Mouse (Mus musculus) spleen, adult 18-20 months (tissue): ENCODE data around the gene Ftl1.

Experiments used
- DNase-seq, 2 experiments: peaks; one replicate each; pipeline ENCODE4 v3.0.0; 2022; ENCODE audit warnings: mixed read lengths in 2 of 2

The Ftl1 gene

DNA sequence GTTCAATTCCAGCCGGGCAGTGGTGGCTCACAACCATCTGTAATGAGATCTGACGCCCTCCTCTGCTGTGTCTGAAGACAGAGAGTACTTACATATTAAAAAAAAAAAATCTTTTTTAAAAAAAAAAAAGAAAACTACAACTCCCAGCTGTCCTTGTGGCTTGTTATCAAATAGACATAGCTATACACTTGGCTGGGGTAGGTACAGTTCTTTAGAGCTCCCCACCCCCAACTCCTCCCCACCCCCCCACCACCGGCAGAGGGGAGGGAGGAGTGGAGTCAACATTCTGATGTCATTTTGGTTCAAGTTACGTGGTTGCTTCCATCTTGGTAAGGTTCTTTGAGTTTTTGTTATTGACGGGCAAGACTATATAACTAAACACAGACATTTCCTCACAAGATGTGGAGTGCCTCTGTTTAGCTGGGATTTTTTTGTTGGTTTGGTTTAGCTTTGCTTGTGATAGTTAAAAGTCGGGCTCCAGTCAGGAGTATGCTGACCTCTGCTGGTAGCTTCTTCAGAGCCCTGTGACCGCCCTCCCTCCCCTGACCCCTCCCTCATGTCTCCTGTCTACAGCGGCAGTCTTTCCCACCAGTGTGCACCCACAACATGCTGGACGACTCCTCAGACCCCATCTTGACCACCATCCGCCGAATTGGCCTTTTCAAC, 12.2 kb downstream of the Ftl1 start:
- DNase-seq = no peak

DNA sequence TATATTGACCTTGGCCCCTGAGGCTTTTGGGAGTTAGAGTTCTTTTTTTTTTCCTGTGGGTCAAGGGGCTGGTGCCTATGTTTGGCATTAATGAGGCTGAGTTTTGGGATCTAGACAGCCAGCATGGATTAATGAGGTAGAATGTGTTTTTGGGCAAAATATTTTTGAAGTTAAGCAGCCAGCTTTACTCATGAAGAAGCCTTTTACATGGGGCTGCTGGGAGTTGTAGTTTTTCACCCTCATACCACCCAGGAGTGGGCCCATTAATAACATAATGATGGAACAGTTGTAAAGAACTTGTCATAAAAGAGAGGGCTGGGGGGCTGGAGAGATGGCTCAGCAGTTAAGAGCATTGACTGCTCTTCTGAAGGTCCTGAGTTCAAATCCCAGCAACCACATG, 13.1 kb downstream of the Ftl1 start:
- DNase-seq = no peak

DNA sequence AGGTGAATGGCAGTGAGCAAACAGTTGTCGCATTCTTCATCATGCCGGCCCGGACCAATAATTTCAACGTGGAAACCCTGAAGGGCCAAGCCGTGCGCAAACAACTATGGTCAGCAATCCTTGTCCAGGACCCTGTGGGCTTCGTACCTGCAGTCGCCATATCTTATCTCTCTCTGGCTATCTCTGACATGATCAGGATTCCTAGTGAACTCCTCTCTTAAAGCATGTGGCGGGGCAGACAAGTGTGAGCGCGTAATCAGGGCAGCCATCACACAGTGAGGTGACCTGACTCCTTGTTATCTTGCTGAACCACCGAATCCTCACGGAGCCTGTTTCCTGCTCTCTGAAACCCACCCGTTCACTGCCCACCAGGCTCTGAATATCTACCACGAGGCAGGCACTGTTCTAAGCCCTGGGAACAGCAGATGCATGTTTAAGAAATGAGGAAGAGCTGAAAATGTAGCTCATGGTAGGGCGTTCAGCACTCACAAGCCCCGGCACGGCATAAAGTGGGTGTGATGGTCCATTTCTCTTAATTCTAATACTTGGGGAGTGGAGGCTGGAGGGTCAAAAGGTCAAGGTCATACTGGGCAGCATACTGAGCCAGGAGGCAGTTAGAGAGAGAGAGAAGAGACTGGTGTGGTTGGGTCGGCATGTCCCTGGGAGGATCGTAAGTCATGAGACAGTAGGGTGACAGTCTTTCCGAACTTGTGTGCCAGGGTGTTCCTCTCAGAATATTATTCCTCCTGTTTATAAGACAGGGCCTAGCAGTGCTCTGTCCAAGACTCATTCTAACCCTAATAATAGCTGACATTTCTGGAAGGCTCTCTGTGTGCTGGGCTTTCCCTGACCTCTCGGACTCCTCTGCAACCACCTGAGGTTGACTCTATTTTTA, 15.9 kb downstream of the Ftl1 start:
- no peak for DNase-seq

DNA sequence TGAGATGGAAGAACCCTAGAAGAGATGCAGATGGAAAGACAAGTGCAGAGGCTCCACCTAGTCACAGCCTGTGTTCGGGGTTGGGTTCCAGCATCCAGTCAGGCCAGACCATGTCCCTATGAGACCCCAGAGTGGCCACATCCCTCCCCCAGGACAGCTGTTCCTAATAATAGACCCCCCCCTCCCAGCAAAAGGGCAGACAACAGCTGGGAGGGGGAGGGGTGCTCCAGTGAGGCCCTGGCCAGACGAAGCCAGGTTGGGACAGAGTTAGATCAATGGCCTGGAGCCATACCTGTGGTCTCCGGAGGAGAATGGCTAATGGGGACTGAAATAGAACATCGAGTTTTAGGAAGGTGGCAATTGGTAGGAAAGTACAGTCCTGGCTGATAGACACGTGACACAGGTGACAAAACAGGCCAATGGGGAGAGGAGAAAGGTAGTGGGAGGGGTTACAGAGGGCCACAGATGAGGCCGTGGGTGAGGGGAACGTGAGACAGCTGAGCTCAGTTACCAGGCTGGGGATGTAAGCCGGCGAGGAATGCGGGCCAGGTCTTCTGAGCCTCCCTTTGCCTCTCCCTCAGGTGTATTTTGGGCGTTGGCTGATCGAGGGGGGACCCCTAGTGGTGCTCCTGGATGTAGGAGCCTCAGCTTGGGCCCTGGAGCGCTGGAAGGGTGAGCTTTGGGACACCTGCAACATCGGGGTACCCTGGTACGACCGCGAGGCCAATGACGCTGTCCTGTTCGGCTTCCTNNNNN, 22.0 kb downstream of the Ftl1 start, which contains the start of gene Ruvbl2:
Gene Ruvbl2, minus strand, starts transcription at position 576 of the 756 bp plus-strand sequence.
- DNase-seq = no peak

DNA sequence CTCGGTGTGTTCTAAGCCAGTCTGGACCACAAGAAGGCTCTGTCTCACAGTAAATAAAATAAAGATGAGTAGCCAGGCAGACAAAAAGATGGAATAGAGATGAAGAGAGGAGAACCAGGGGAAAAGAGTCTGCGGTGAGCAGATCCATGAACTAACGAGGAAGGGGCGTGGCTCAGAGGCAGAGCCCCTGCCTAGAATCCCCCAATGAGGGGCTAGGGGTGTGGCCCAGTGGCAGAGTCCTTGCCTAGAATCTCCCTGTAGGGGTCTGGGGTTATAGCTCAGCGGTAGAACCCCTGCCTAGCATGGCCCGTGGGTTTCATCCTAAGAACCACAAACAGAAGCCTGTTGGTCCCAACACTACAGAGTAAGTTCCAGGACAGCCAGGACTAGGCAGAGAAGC, 22.6 kb downstream of the Ftl1 start:
- DNase-seq = no peak

DNA sequence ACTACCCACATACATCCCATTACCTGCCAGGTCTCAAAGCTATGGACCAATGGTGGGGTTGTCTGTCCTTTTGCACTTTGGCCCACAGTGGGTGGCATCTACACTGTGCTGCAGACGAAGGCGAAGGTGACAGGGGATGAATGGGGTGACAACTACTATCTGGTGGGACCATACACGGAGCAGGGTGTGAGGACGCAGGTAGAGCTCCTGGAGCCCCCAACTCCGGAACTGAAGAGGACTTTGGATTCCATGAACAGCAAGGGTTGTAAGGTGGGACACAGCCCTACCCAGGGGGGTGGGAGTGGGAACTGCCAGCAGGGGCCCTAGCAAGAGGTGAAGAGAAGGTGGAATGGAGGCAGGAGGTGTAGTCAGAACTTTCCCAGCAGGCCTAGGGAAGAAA, 23.2 kb downstream of the Ftl1 start:
- DNase-seq = no peak

DNA sequence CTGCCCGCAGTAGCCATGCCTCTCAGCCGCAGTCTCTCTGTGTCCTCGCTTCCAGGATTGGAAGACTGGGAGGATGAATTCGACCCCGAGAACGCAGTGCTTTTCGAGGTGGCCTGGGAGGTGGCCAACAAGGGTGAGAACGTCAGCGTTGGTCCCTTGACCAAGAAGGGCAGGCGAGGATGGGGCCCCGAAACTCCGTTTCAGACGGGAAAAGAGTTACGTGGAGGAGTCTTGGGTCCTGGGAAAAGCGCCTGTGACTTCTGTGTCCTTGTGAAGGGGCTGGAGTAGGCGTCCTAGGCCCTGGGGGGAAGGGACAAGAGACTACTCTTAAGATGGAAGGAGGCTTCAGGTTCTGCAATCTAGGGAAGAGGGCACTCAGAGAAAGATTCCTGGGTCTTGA, 24.6 kb downstream of the Ftl1 start:
- DNase-seq = no peak

DNA sequence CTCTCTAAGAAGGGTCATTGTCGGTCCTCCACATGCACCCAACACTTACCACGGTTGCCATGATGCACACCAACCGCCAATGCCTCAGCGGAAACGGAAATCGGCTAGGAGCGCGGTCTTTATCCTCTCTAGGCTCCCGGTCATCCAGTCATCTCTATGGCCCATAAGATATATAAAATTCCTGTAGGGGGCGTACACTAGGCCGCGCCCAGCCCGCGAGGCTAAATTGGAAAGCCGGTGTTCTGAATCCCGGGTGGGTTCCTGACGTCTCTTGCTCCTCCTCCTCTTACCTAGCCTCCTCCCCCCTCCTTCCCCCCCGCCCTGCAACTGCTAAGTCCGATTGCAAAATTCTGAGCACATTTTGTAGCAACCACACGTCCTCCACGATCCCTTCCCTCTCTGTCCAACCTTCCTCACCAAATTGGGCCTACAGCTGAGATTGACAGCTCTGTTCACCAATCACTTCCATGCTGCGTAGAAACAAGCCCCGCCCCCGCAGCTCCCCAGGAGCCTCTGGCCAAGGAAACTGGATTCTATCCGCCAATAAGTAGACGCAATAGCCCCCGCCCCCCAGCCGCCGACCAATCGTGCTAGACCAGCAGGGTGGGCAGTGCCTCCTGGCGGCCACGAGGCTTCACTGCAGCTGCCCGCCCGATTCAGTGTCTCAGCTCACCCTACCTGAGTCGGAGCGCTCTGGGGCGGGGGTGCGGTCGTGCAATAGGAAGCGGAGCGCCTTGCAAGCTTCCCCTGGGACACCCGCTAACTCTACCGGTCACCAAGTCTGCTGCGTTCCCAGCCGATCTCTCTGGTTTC, 25.3 kb downstream of the Ftl1 start, which contains the start of gene Gys1:
Gene Gys1, plus strand, starts transcription at position 642 of the 813 bp plus-strand sequence.
- peak; percentile 100 for DNase-seq

DNA sequence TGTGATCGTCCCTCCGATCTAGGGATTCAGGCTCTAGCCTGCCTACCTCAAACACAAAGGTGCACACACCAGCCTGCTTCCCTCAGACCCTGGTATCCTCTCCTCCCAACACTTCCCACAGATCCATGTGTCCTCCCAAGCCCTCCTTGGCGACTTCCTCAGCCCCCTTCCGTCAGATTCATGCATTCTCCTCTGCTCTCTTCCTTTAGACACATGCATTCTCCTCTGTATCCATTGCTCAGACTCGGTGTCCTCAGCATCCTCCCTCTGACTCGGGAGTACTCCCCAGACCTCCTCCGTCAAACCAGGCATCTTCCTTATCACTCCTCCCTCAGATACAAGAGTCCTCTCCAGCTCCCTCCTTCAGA, 25.9 kb downstream of the Ftl1 start:
- DNase-seq = no peak

DNA sequence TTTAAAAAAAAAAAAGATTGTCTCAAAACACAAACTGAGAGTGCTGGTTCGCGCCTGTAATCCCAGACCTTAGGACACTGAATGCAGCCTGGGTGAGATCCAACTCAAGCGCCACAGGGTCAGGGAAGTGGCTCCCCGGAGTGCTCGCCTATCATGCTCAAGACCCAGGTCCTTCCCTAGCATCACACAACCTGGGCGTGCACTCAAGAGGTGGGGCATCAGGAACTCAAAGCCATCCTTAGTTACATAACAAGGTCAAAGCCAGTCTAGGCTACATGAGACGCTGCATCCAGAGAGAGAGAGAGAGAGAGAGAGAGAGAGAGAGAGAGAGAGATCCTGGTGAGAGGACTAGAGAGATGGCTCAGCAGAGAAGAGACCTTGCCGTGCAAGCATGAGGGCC, 33.1 kb downstream of the Ftl1 start:
- DNase-seq = no peak

DNA sequence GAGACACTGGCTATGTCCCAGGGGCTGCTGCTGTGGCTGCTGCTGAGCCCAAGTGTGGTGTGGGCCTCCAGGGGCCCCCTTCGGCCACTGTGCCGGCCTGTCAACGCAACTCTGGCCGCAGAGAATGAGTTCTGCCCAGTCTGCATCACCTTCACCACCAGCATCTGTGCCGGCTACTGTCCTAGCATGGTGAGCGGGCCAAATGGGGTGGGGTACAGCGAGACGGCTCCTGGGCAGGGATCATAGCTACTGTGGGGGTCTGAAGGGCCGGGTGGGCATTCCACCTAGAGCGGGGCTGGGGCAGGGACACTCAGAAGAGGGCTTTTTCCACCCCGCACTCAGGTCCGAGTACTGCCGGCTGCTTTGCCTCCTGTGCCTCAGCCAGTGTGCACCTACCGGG, 38.5 kb downstream of the Ftl1 start:
- no peak for DNase-seq

DNA sequence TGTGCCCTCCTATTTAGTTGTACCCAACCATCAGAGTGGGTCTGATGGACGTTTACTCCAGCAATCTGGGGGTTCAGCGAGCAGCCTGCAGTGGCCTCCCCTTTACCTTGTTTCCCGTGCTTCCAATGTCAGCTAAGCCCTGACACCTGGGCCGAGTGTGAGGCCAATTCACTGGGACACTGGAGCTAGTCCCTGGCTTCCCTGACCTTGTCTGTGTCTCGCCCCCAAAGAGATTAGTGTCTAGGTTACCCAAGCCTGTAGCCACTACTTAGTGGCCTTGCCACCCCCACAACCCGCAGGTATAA, 39.1 kb downstream of the Ftl1 start, which contains the start of gene Lhb:
Gene Lhb, plus strand, starts transcription at position 206 of the 305 bp plus-strand sequence.
- no peak for DNase-seq

DNA sequence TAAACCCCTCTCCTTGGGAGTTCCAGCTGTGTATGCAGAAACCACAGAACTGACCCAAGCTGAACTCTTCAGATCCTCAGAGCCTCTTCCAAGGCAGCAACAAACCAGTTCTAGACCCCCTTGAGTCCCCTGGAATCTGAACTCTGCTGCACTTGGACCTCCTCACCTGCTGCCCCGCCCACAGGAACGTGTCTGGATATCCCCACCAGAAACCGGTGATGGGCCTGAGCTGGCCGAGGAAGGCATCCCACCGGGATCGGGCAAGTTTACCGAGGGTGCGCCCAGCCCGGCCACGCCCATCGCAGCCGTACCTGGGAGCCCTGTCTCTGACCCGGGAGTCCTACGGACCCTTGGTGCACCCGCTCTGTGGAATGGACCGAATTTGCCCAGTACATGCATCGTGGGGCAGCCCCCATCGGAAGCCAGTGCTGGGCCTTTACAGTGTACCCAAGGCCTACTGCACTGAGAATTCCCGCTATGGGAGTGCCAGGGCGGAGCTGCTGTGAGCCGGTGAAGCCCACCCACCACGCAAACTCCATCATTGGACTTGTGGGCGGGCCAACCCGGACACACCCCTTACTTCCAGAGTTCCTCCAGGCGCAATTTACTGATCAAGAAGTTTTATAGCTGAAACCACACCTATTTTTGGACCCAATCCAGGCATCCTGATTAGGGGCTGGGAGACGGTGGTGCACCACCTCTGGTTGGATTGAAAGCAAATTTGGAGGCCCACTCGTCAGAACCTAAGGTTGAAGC, 39.6 kb downstream of the Ftl1 start:
- no peak for DNase-seq

DNA sequence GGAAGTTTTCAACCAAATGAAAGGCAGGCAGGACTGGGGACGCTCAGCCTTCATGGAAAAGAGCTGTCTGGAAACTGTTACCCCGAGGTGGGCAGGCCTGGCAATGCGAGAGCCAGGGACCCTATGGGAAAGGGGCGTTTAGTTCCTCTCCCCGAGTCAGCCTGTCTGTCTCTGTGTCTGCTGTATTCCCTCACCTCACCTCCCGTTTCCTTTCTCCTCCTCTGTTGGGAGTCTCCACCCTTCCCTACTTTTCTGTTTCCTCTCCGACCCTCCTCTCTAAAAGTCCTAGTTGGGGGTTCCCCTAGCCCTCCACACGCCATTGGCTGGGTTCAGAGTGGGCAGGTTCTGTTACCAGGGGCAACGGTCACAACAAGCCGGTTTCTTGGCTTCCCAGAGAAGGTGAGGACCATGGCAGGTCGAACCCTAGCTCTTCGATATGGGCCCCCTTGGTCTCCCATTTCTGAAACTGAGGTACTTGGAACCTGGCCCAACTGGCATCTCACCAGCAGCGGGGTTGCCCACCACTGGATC, 41.7 kb downstream of the Ftl1 start:
- DNase-seq = no peak

DNA sequence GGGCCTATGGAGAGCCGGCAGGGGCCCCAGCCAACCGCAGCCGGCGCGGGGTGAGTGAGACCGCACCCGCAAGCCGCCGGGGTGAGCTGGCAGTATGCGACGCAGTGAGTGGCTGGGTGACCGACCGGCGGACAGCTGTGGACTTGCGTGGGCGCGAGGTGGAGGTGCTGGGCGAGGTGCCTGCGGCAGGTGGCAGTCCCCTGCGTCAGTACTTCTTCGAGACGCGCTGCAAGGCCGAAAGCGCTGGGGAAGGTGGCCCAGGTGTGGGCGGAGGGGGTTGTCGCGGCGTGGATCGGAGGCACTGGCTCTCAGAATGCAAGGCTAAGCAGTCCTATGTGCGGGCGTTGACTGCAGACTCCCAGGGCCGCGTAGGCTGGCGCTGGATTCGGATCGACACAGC, 44.0 kb downstream of the Ftl1 start:
- no peak for DNase-seq

DNA sequence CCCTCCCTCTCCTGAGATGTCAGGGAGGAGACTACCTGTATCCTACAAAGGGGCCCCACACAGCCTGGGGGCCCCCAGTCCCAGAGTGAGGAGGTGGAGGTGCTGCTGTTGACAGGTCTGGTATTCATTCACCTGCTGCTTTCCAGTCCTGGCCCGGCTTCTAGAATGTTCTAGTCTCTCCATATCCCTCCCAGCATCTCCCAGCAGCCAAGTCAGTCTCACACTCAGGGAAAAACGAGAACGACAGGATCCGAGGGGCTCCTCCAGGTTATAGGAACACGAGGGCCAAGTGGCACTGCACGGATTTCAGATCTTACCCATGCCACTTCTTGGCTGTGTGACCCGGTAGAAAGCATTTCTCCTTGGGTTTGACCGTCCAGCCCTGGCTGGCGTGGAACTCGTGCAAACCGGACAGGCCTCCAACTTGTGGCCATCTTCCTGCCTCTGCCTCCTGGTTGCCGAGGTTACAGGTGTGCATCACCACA, 44.9 kb downstream of the Ftl1 start:
- no peak for DNase-seq

DNA sequence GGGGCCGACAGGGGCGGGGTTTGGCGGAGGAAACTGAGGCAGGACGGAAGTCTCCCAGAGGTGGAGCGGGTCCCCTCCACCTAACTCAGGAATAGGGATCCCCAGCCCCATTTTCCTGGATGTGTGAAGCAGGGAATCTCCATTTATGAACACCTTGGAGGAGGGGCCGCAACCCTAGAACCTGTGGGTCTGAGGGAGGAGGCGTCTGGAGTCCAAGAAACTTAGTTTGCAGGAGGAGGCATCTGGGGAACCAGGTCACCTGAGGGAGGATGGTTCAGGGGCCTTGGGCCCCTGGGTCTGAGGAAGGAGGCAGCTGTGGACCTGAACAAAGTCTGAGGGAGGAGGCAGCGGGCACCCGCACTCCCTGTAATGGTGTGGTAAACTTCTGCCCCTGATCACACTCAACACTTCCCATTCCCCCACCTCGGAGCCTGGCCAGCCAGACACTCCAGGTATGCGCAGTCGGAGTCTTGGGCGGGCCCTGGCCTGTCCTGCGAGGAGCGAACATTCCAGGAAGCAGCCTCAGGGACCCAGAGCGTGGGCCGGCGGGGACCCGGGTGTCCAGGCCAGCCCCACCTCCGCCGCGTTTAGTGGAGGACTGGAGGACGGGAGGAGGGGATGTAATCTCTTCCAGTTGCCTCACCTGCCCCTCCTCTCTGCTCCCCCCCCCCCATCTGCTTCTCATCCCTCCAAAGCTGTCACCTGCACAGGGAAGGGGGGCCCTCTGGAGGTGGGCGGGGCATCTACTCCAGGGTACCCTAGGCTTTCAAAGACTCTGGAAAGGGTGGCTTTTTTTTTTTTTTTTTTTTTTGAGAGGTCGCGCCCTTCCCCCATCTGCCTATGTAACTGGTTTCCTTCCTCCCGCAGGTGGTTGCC, 45.6 kb downstream of the Ftl1 start:
- DNase-seq = no peak

DNA sequence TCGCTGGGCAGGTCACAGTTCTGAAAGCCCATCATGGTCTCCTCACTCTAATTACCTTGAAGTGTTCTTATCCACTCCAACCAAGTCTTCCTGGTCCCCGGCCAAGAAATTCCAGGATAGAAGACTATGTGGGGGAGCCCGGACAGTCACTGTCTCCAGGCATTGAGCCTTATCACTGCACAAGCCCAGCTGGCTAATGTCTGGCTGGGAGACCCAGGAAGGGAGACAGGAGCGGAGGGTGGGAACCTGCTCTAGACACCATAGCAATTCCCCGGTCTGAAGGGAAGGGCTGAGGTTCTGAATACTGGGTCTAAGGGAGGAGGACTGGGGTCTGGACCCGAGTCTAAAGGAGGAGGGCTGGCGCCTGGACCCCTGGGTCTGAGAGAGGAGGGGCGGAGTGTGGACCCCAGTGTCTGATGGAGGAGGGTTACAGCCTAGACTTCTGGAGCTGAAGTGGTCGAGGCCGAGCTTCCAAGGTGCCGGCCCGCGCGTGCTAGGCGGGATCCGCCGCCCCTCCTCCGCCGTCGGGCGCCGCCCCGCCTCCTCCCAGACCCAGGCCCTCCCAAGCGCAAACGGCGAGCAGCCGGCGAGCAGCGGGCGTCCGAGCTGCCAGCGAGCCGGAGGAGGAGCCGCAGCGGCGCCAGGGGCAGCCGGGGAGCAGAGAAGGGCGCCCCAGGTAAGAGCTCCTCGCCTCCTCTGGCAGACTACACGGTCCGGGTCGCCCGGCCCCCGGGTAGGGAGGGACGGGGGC, 46.4 kb downstream of the Ftl1 start, which contains the start of gene Ntf5:
Gene Ntf5, plus strand, starts transcription at position 583 of the 751 bp plus-strand sequence.
- DNase-seq = no peak

DNA sequence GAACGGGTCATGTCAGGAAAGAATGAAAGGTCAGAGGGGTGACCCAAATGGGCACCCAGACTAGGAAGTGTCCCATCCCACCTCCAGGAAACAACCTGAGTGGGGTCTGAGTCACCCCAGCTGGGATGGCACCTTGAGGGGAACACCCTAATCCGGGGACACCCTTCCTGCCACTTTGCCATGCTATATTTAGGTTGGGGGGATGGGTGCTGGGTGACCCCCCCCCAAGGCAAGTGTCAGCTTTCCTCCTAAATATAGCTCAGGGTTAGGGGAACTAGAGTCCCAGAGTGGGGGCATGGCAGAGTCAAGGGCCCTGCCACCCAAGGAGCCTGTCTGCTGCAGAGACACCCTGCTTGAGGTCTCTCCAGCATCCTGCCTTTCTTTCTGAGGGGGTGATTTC, 47.3 kb downstream of the Ftl1 start:
- DNase-seq = no peak
